Mouse (Mus musculus): Measurements from ENCODE around the gene B3gnt3.
A peak's percentile ranks its signal among the peaks of the same experiment; 100 is the strongest.
"Not testable (repeated sequence)": the region's sequence is repeated elsewhere in the genome, so short reads cannot be mapped to it uniquely, and the experiment has no call there.

Gene B3gnt3

GRCm38 (mm10) chr8:71711574-71711973, 10.0 kb upstream of the B3gnt3 start:
- peak in 1 of 2 experiments; percentile 58 for DNase-seq (ENCODE audit: low spot score in 2 of 2)

GRCm38 (mm10) chr8:71709800-71710446, 8.3 kb upstream of the B3gnt3 start:
- DNase-seq (ENCODE audit: low spot score in 2 of 2), result peak; percentile 85 to 95

- no peak for DNase-seq (ENCODE audit: low spot score in 2 of 2)
Observed at GRCm38 (mm10) chr8:71709134-71709799, 7.7 kb upstream of the B3gnt3 start.

- peak; percentile 77 to 91 for DNase-seq (ENCODE audit: low spot score in 2 of 2)
Observed at GRCm38 (mm10) chr8:71707874-71708273, 6.3 kb upstream of the B3gnt3 start.

- DNase-seq (ENCODE audit: low spot score in 2 of 2), result peak in 1 of 2 experiments; percentile 29
Observed at GRCm38 (mm10) chr8:71703400-71703799, 1.8 kb upstream of the B3gnt3 start.

GRCm38 (mm10) chr8:71702923-71703322, 1.3 kb upstream of the B3gnt3 start:
- peak in 1 of 2 experiments; percentile 70 for DNase-seq (ENCODE audit: low spot score in 2 of 2)

- no peak for DNase-seq (ENCODE audit: low spot score in 2 of 2)
Observed at GRCm38 (mm10) chr8:71702087-71702432, 471 bp upstream of the B3gnt3 start.

- DNase-seq (ENCODE audit: low spot score in 2 of 2), result no peak
Observed at GRCm38 (mm10) chr8:71700493-71701269, 908 bp downstream of the B3gnt3 start.

- not testable (repeated sequence) for DNase-seq (ENCODE audit: low spot score in 2 of 2)
Observed at GRCm38 (mm10) chr8:71695456-71695855, 6.1 kb downstream of the B3gnt3 start.

- DNase-seq (ENCODE audit: low spot score in 2 of 2), result no peak
Observed at GRCm38 (mm10) chr8:71693166-71694041, 8.2 kb downstream of the B3gnt3 start.

- no peak for DNase-seq (ENCODE audit: low spot score in 2 of 2)
Observed at GRCm38 (mm10) chr8:71692509-71692908, 9.1 kb downstream of the B3gnt3 start.

GRCm38 (mm10) chr8:71689028-71689427, 12.6 kb downstream of the B3gnt3 start, which contains the start of gene Insl3:
Insl3 (plus strand) TSS chr8:71689214.
- no peak for DNase-seq (ENCODE audit: low spot score in 2 of 2)

- no peak for DNase-seq (ENCODE audit: low spot score in 2 of 2)
Observed at GRCm38 (mm10) chr8:71687616-71688015, 14.0 kb downstream of the B3gnt3 start.

GRCm38 (mm10) chr8:71686143-71686734, 15.3 kb downstream of the B3gnt3 start:
- no peak for DNase-seq (ENCODE audit: low spot score in 2 of 2)

- DNase-seq (ENCODE audit: low spot score in 2 of 2), result no peak
Observed at GRCm38 (mm10) chr8:71685573-71685972, 16.0 kb downstream of the B3gnt3 start.

GRCm38 (mm10) chr8:71684701-71685100, 16.9 kb downstream of the B3gnt3 start:
- DNase-seq (ENCODE audit: low spot score in 2 of 2), result no peak

- no peak for DNase-seq (ENCODE audit: low spot score in 2 of 2)
Observed at GRCm38 (mm10) chr8:71682832-71683231, 18.8 kb downstream of the B3gnt3 start.

GRCm38 (mm10) chr8:71681369-71681915, 20.1 kb downstream of the B3gnt3 start:
- DNase-seq (ENCODE audit: low spot score in 2 of 2), result no peak

GRCm38 (mm10) chr8:71680471-71680870, 21.1 kb downstream of the B3gnt3 start:
- DNase-seq (ENCODE audit: low spot score in 2 of 2), result no peak

GRCm38 (mm10) chr8:71679550-71680168, 21.9 kb downstream of the B3gnt3 start:
- no peak for DNase-seq (ENCODE audit: low spot score in 2 of 2)
